Mouse (Mus musculus) MEL (cell line): Measurements from ENCODE around the gene Slc25a20. TPM values are rescaled to one million over a fixed set of nuclear protein-coding genes. Genes with fewer than 3 reads are reported as not detected.
A peak's percentile ranks its signal among the peaks of the same experiment; 100 is the strongest.
"Not testable (repeated sequence)": the region's sequence is repeated elsewhere in the genome, so short reads cannot be mapped to it uniquely, and the experiment has no call there.

Source experiments
- DNase-seq: peaks from one replicate; pipeline ENCODE4 v3.0.0; 2011; ENCODE audit warnings: low read depth, low spot score
- H3K27ac ChIP-seq: 2 replicates; pipeline ENCODE4 v1.5.1; 2012; ENCODE audit warnings: low read depth, mild to moderate bottlenecking, control low read depth, low read length, moderate library complexity; ENCODE audit not compliant: control insufficient read depth
- H3K27me3 ChIP-seq, 2 experiments: fragments of 150-350 bp in 1 of 2; sonication (generic) in 1 of 2; 2 replicates each; pipeline ENCODE4 v1.6.1; 2012; ENCODE audit warnings: low read length in 2 of 2, mild to moderate bottlenecking in 2 of 2, improper control_type of control experiment in 1 of 2, moderate library complexity in 1 of 2; ENCODE audit not compliant: insufficient read depth in 2 of 2, control insufficient read depth in 1 of 2
- H3K36me3 ChIP-seq, 2 experiments: 2 replicates each; pipeline ENCODE4 v1.6.1; 2012 to 2014; ENCODE audit warnings: low read length in 2 of 2, improper control_type of control experiment in 1 of 2, inconsistent platforms in 1 of 2, mild to moderate bottlenecking in 1 of 2; ENCODE audit not compliant: insufficient read depth in 2 of 2, control insufficient read depth in 1 of 2
- H3K4me1 ChIP-seq, 2 experiments: fragments of 150-350 bp in 1 of 2; sonication (generic) in 1 of 2; 2 replicates each; pipeline ENCODE4 v1.6.1; 2012; ENCODE audit warnings: low read length in 2 of 2, improper control_type of control experiment in 1 of 2, mild to moderate bottlenecking in 1 of 2; ENCODE audit not compliant: insufficient read depth in 2 of 2, control insufficient read depth in 1 of 2
- H3K4me3 ChIP-seq, 2 experiments: fragments of 150-350 bp in 1 of 2; sonication (generic) in 1 of 2; 2 replicates each; pipeline ENCODE4 v1.5.1; 2012; ENCODE audit warnings: low read depth in 2 of 2, low read length in 2 of 2, mild to moderate bottlenecking in 2 of 2, moderate library complexity in 2 of 2, control low read depth in 1 of 2, improper control_type of control experiment in 1 of 2; ENCODE audit not compliant: control insufficient read depth in 1 of 2, insufficient read depth in 1 of 2
- H3K79me2 ChIP-seq: 2 replicates; pipeline ENCODE4 v1.6.1; 2012; ENCODE audit warnings: mild to moderate bottlenecking, low read length, moderate library complexity; ENCODE audit not compliant: control insufficient read depth, poor library complexity, insufficient read depth
- H3K9ac ChIP-seq: 2 replicates; pipeline ENCODE4 v1.6.1; 2012; ENCODE audit warnings: low read depth, mild to moderate bottlenecking, control low read depth, low read length, moderate library complexity; ENCODE audit not compliant: control insufficient read depth, poor library complexity, severe bottlenecking
- H3K9me3 ChIP-seq: fragments of 150-350 bp; sonication (generic); replicated peaks from 2 replicates; pipeline ENCODE4 v1.6.1; 2012; ENCODE audit warnings: mild to moderate bottlenecking, low read length, improper control_type of control experiment, moderate library complexity; ENCODE audit not compliant: insufficient read depth
- CHD2 ChIP-seq: IDR thresholded peaks from 2 replicates; pipeline ENCODE4 v1.6.1; 2011; ENCODE audit warnings: low read length, improper control_type of control experiment
- ELF1 ChIP-seq: IDR thresholded peaks from 2 replicates; pipeline ENCODE4 v1.6.1; 2014; ENCODE audit warnings: low read depth, mild to moderate bottlenecking, inconsistent platforms, low read length, improper control_type of control experiment, moderate library complexity
- EP300 ChIP-seq, 2 experiments: IDR thresholded peaks; 2 replicates each; pipeline ENCODE4 v1.6.1; 2011; ENCODE audit warnings: improper control_type of control experiment in 2 of 2, low read length in 2 of 2, low read depth in 1 of 2, mild to moderate bottlenecking in 1 of 2
- GABPA ChIP-seq: IDR thresholded peaks from 2 replicates; pipeline ENCODE4 v1.6.1; 2012; ENCODE audit warnings: low read depth, mild to moderate bottlenecking, inconsistent platforms, low read length, improper control_type of control experiment, moderate library complexity
- JUND ChIP-seq: IDR thresholded peaks from 2 replicates; pipeline ENCODE4 v1.6.1; 2011; ENCODE audit warnings: low read depth, mild to moderate bottlenecking, improper control_type of control experiment, low read length
- MAFK ChIP-seq: IDR thresholded peaks from 2 replicates; pipeline ENCODE4 v1.6.1; 2011; ENCODE audit warnings: low read depth, mild to moderate bottlenecking, low read length, improper control_type of control experiment, borderline replicate concordance
- MAZ ChIP-seq: IDR thresholded peaks from 2 replicates; pipeline ENCODE4 v1.6.1; 2012; ENCODE audit warnings: low read depth, mild to moderate bottlenecking, inconsistent platforms, low read length, improper control_type of control experiment
- MEF2A ChIP-seq: IDR thresholded peaks from 2 replicates; pipeline ENCODE4 v1.6.1; 2014; ENCODE audit warnings: low read depth, mild to moderate bottlenecking, inconsistent platforms, low read length, improper control_type of control experiment; ENCODE audit not compliant: poor library complexity, insufficient replicate concordance, severe bottlenecking; ENCODE audit errors: extremely low read depth
- MYC ChIP-seq: IDR thresholded peaks from 2 replicates; pipeline ENCODE4 v1.6.1; 2011; ENCODE audit warnings: low read depth, mild to moderate bottlenecking, low read length, improper control_type of control experiment, moderate library complexity
- NELFE ChIP-seq: IDR thresholded peaks from 2 replicates; pipeline ENCODE4 v1.6.1; 2011; ENCODE audit warnings: low read depth, low read length, improper control_type of control experiment
- NRF1 ChIP-seq: IDR thresholded peaks from 2 replicates; pipeline ENCODE4 v1.6.1; 2014; ENCODE audit warnings: low read depth, mild to moderate bottlenecking, inconsistent platforms, low read length, improper control_type of control experiment, moderate library complexity; ENCODE audit not compliant: poor library complexity, insufficient read depth, severe bottlenecking
- RAD21 ChIP-seq: IDR thresholded peaks from 2 replicates; pipeline ENCODE4 v1.6.1; 2011; ENCODE audit warnings: mild to moderate bottlenecking, low read depth, low read length, improper control_type of control experiment
- TBP ChIP-seq: IDR thresholded peaks from 2 replicates; pipeline ENCODE4 v1.8.0; 2011; ENCODE audit warnings: low read depth, low read length, improper control_type of control experiment
- UBTF ChIP-seq: IDR thresholded peaks from 2 replicates; pipeline ENCODE4 v1.6.1; 2012; ENCODE audit warnings: low read depth, mild to moderate bottlenecking, inconsistent platforms, low read length, improper control_type of control experiment, moderate library complexity, borderline replicate concordance; ENCODE audit not compliant: insufficient read depth
- USF1 ChIP-seq: IDR thresholded peaks from 2 replicates; pipeline ENCODE4 v1.6.1; 2014; ENCODE audit warnings: low read depth, mild to moderate bottlenecking, inconsistent platforms, low read length, improper control_type of control experiment, moderate library complexity
- ZC3H11A ChIP-seq: IDR thresholded peaks from 2 replicates; pipeline ENCODE4 v1.6.1; 2012; ENCODE audit warnings: low read depth, mild to moderate bottlenecking, inconsistent platforms, low read length, improper control_type of control experiment
- polyA plus RNA-seq, 2 experiments: library from polyadenylated mRNA; stranded (reverse) in 1 of 2; unstranded in 1 of 2; fragments of >175 nt in 1 of 2; fragments of >200 nt in 1 of 2; gene quantifications; 2 replicates each; pipeline versions ENCODE4 v1.2.1 to v1.2.4; 2012; ENCODE audit warnings: low replicate concordance in 2 of 2, low read depth in 1 of 2; ENCODE audit not compliant: insufficient read length in 2 of 2, insufficient read depth in 1 of 2, missing spikeins in 1 of 2
- total RNA-seq: library from RNA; depleted of rRNA; stranded (reverse); fragments of 300-350 nt; gene quantifications from 2 replicates; pipeline ENCODE4 v1.2.3, GENCODE M21; 2012

Slc25a20 gene
- total and polyA plus RNA-seq, 3 experiments, result 19.3 to 24.1 TPM; not detected in 1

- Histone ChIP-seq H3K79me2 (no peaks in the 10 kb centered on the region), H3K4me1 (peaks cover 3 to 4% of the 10 kb centered on the region in 2 experiments), H3K27me3 (no peaks in the 10 kb centered on the region), H3K9ac (no peak overlapping the region), H3K4me3 (no peak overlapping the region), H3K9me3 (no peaks in the 10 kb centered on the region), H3K27ac (no peak overlapping the region), H3K36me3 (peaks cover 0 to 10% of the 10 kb centered on the region in 2 experiments; a peak in 2 of 4 replicates)
- DNase-seq, result no peak
- TF ChIP-seq MAFK, result peak; percentile 36; the same call in 1 of the 2 replicates
- no peak for TF ChIP-seq MAZ
- no peak for TF ChIP-seq ELF1
- TF ChIP-seq USF1, result no peak
- TF ChIP-seq UBTF, result no peak
- no peak for TF ChIP-seq MYC
- no peak for TF ChIP-seq NELFE
- no peak for TF ChIP-seq CHD2
- no peak for TF ChIP-seq TBP
- TF ChIP-seq RAD21, result no peak
- TF ChIP-seq GABPA, result peak; percentile 50; the same call in 1 of the 2 replicates
- no peak for TF ChIP-seq EP300 (IDR thresholded peaks at IDR 0.05; ENCODE audit: low read depth in 1 of 2, low read length in 2 of 2)
- no peak for TF ChIP-seq MEF2A
- no peak for TF ChIP-seq ZC3H11A
- no peak for TF ChIP-seq NRF1
- no peak for TF ChIP-seq JUND
Measured at GRCm38 (mm10) chr9:108654566-108655464, 7.1 kb upstream of the Slc25a20 start.

- H3K27me3 ChIP-seq, H3K36me3 ChIP-seq, H3K27ac ChIP-seq, H3K9me3 ChIP-seq, H3K4me1 ChIP-seq, DNase-seq, H3K79me2 ChIP-seq, H3K4me3 ChIP-seq, H3K9ac ChIP-seq: not testable (repeated sequence)
Measured at GRCm38 (mm10) chr9:108655865-108656264, 6.0 kb upstream of the Slc25a20 start.
